Mouse (Mus musculus): ENCODE results near the gene Kcnq1. TPM values are rescaled to one million over a fixed set of nuclear protein-coding genes. Genes with fewer than 3 reads are reported as not detected.

The Kcnq1 gene
- total RNA-seq, 2 experiments from 2014 or later, result 0.46 TPM; not detected in 1

DNA sequence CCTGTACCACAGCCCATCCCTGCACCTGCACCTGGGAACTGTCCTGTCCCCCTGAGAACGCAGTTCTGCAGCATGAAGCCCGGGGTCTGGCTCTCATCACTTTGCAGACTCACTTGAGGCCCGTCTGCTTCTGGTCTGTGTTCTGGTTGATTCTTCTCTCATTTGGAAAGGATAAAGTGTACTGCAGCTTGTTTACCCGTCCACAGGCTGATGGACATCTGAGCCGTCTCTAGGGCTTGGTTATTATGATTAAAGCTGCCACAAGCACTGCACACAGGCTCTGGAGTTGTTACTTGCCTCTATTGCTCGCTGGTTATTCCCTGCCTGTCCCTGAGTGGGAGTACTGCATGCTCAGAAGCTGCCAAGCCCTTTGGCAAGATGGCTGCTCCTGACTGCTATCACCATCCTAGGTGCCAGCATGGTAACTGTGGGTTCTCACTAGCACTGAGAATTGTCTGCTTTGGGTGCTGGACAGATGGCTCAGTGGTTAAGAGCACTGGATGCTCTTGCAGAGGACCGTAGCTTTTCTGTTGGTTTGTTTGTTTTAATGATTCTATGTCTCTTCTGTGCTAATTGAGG lies 59.6 kb downstream of the Kcnq1 start:
- ATAC-seq (replicated peaks; ENCODE audit: low FRiP score, low TSS enrichment, poor library complexity, severe bottlenecking), result no peak

DNA sequence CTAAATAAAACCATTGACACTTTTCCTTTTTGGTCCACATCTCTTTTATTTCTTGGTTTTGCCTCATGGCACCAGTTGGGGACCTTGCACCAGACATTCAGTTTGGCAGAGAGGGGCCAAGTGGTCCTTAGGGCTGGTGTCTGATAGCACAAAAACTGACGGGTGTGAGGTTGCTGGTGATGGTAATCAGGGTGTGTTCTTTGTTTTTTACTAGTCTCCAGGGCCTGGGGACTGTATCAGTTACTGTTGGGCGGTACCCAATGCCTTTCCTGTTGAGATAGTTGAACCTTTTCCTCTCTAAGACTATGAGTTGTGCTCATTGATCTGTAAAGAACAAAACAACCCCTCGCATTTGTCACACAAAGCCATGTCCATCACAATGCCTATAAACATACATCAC lies 61.1 kb downstream of the Kcnq1 start:
- ATAC-seq (replicated peaks; ENCODE audit: low FRiP score, low TSS enrichment, poor library complexity, severe bottlenecking), result peak; percentile 40

DNA sequence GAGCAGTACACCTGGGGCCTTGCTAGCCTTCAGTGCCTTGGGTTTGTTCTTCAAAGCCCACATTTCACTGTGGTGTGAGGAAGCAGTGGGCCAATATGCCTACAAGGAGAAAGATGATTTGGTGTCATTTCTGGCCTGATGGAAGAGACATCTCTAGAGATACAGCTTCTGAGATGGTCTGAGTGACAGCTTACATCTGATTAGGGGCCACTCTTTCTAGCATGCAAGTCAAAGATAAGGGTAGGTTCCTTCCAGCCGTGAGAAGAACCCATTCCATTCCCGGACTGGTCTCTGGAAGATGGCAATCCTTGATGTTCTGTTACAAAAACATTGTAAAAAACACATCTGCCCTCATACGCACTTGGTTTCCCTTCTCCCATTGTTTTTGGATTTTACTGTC lies 63.2 kb downstream of the Kcnq1 start:
- ATAC-seq (replicated peaks; ENCODE audit: low FRiP score, low TSS enrichment, poor library complexity, severe bottlenecking), result no peak; the same call in 1 of the 2 replicates

DNA sequence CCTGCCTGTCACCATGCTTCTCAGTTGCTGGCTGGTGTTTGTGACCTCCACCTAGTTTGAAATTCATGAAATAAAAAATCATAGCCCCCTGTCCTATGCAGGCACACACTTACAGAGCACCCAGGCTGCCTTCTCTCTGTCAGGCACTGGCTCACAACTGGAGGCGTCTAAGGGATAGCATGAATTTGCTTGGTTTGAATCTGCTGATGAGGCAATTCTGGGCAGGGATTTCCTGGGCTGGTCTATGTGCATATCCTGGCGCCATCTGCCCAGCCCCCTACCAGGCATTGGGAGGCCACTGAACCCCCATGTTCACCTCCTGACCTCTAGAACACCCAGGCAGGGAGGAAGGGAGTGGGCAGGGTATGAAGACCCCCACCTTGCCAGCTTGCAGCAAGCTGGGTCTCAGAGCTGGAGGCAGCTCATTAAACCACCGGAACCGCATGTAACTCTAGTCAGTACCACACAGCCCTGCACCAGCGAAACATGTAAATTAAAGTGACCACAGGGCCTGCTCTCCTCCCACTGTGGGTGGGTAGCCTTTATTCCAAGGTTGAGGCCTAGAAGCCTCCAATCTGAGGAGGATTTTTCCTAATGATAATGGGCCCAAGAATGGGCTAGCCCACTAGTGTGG lies 66.9 kb downstream of the Kcnq1 start:
- no peak for ATAC-seq (replicated peaks; ENCODE audit: low FRiP score, low TSS enrichment, poor library complexity, severe bottlenecking)

DNA sequence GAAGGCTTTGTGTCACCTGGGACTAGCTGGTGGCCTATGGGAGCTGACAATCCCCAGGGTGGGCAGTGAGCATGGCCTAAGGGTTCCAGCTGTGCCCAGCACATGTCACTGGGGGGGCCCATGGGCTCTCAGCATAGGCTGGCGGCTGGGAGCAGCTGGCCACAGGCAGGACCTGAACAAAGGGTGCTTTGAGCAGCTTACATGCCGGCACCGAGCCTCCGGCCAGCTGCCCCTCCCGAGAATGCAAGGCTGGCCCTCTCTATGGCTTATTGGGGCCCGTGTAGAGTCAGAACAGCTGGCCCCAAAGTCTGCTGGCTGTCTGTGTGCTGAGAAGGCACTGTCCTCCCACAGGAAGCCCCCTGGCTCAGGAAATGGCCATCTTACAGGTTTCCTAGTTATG lies 68.5 kb downstream of the Kcnq1 start:
- no peak for ATAC-seq (replicated peaks; ENCODE audit: low FRiP score, low TSS enrichment, poor library complexity, severe bottlenecking)

DNA sequence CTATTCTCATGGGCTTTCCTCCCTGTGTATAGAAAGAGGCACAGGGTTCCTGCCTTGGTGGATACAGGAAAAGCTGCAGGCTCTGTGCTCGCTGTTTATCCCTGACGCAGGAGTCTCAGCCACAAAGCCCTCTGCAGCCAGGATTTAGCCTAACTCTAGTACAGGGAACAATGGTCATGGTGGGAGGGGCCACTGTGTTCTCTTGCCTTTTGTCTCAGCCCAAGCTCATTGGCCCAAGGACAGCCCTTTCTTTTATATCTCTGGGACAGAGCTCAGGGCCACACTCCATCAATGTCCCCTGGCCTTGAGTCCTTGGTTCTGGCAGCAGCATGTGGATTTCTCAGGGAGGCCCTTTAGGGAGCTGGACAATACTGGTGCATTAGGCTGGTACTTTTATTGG lies 72.7 kb downstream of the Kcnq1 start:
- ATAC-seq (replicated peaks; ENCODE audit: low FRiP score, low TSS enrichment, poor library complexity, severe bottlenecking), result no peak

DNA sequence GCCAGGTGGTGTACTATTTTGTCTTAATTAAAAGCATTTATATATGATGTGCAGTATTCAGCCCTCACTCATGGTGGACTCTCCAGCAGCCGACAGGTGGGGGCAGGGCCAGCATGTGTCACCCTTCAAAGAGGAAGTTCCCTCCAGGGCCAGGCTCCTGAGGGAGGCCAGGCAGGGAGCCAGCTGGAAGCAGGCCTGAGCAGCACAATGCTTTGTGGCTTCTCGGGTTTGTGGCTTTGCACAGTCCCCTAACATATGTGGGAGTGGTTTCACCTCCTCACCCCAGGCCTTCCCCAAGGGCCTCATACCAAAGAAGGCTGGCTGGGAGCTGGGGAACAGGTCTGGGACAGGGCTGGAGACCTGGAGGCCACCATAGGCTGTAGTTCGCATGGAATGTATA lies 74.6 kb downstream of the Kcnq1 start:
- ATAC-seq (replicated peaks; ENCODE audit: low FRiP score, low TSS enrichment, poor library complexity, severe bottlenecking), result peak; percentile 73

DNA sequence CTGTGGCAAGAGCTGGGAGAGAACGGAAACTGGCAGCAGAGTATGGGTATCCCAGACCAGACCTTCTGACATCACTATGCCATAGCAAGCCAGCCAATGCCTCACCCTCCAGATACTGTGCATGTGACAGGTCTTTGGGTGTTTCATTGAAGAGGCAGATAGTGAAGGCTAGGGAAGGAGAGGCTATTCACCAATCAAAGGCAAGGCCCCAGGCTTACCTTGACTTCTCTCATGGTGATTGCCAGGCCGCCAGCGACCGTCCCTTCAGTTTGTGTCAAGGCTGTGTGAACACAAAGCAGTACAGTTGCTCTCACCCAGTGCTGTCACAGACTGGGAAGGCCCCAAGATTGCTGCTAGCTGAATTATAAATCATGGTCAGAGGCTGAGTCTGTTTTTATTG lies 75.1 kb downstream of the Kcnq1 start:
- peak; percentile 31; the same call in 1 of the 2 replicates for ATAC-seq (replicated peaks; ENCODE audit: low FRiP score, low TSS enrichment, poor library complexity, severe bottlenecking)

DNA sequence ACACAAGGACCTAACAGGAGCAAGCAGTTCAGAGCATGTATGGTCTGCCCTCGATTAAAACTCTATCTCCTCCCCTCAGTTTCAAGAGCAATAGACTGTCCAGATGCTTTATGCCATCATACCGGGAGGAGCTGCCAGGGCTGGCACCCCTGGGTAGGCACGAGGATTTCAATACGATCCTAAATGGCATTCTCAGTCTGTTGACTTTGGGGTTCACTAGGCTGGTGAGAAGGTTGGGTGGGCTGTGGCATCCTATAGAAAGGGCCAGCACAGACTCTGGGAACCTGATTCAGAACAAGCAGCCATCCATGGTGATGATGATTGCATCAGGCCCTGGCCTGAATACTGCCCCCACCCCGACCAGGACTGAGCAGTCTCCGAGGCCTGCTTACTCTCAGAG lies 79.3 kb downstream of the Kcnq1 start:
- ATAC-seq (replicated peaks; ENCODE audit: low FRiP score, low TSS enrichment, poor library complexity, severe bottlenecking), result no peak

DNA sequence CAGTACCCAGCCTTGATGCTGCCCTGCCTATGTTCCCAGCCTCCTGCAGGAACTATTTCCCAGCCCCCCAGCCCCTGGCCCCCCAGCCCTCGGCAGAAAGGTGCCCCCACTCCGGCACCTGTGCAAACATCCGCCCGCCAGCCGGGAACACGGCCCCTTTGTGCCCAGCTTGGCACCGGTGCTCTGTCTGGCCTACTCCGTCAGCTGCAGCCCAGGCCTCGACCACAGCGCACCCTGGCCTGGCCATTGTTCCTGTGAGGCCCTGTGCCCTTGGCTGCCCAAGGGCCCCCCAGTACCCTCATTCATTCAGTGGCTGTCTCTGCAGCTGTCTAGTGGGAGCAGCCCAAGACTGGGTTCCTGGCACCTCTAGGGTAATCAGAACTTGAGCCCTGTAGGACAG lies 80.2 kb downstream of the Kcnq1 start:
- ATAC-seq (replicated peaks; ENCODE audit: low FRiP score, low TSS enrichment, poor library complexity, severe bottlenecking), result no peak

DNA sequence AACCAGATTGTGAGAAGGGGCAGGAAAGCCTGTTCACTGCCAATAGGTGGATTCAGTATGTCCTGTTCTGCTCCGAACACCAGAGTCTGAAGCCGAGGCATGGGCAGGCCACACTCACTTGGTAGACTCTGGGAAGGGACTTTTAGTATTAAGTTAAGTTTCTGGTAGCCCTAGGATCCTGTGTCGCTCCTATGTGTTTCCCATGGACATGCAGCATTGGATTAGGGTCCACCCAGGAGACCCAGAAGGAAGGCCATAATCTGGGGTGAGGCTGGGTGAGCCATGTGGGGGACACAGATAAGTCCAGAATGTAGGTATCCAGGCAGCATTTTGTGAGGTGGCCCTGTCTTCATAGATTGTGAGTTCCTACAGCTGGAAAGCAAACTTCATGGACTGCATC lies 81.0 kb downstream of the Kcnq1 start:
- no peak for ATAC-seq (replicated peaks; ENCODE audit: low FRiP score, low TSS enrichment, poor library complexity, severe bottlenecking)

DNA sequence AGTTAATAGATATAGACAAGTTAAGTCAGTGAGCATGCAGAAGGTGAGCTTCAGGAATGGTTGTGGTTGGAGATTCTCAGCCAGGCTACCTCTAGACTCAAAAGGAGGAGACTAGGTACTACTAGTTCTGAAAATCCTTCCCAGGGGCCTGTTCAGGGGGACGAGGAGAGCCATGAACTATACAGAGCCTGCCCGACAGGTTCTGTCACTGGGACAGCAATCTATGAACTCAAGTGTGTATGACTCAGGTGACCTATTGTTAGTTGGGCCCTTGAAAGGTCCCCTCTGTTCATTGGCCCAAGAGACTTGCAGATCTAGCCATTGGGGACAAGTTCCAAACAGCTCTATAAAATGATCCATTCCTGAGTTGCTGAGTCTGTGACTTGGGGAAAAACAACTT lies 82.4 kb downstream of the Kcnq1 start:
- ATAC-seq (replicated peaks; ENCODE audit: low FRiP score, low TSS enrichment, poor library complexity, severe bottlenecking), result no peak

DNA sequence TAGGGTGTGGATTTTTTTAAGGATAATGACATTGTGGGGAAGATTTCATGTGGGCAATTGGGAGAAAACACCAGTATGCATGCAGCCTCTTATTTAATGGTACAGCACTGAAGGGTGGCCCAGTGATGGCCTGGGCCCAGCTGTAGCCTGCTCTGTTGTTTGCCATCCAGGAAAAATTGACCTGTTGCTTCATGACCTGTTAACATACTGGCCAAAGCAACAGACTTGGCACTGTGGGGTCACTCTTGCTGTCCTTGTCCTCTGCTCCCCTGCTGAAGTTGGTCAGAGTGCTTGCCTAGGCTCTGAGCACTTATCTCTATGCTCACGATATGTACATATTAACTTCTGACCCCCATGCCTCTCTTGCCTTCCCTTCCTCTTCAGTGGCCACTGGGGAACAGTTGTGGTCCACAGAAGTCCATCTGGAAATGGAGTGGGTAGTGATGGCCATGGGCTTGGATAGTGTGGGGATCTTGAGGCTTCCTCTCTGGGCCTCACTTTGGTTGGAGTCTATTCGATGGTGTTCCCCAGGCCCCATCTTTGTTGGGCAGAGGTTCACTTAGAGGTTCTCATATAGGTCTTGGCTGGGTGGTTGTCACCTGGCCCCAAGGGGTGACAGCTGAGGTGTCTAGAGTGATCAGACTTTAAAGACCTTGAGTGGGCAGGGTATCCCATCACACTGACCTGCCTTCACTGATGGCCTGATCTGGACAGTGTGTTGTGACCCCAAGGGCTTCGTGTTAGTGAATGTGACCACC lies 84.0 kb downstream of the Kcnq1 start:
- no peak for ATAC-seq (replicated peaks; ENCODE audit: low FRiP score, low TSS enrichment, poor library complexity, severe bottlenecking)

DNA sequence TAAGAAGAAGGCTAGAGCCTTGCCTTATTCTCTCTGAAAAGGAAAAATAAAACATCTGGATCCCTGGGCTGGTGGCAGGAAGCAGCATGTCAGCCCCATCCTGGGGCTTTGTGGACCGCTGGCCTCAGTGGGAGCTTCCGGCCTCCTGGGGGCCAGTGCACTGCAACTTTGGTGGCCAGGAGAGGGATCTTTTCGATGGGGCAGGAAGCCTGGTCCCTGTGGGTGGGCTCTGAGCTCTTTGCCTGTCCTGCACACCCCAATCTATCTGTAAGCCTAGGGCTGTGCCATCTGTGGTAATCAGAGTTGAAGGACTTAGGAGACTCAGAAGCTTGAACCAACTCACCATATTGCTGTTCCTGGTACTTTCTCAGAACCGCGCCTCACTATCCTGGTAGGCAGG lies 84.7 kb downstream of the Kcnq1 start:
- ATAC-seq (replicated peaks; ENCODE audit: low FRiP score, low TSS enrichment, poor library complexity, severe bottlenecking), result no peak

DNA sequence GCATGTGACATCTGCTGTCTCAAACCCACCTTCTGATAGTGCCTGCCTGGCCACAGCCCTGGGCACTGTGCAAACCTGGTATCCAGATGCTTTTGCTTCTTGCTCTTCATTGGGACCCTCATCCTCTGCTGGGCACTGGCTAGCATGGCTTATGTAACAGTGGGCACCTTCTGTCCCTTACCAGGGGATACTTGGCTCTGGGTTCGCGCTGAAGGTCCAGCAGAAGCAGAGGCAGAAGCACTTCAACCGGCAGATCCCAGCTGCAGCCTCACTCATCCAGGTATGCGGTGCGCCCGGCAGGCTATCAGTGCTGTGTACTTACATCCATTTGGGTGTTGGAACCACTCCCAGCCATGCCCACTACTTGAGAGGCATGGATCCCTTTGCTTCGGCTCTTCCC lies 86.2 kb downstream of the Kcnq1 start:
- ATAC-seq (replicated peaks; ENCODE audit: low FRiP score, low TSS enrichment, poor library complexity, severe bottlenecking), result no peak

DNA sequence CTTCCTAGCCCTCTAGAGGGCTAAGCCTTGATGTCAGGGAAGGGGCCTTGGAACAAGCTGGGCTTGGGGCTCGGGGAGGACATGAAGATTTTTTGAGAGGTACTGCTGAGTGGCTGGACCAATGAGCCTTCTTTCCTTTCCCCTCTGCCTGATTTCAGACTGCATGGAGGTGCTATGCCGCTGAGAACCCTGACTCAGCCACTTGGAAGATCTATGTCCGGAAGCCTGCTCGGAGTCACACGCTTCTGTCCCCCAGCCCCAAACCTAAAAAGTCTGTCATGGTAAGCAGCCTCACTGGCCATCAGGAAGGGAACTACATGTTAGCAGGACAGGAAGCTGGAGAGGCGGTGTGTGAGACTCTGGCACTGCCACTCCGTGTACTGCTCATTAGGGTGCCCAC lies 87.9 kb downstream of the Kcnq1 start:
- ATAC-seq (replicated peaks; ENCODE audit: low FRiP score, low TSS enrichment, poor library complexity, severe bottlenecking), result no peak

DNA sequence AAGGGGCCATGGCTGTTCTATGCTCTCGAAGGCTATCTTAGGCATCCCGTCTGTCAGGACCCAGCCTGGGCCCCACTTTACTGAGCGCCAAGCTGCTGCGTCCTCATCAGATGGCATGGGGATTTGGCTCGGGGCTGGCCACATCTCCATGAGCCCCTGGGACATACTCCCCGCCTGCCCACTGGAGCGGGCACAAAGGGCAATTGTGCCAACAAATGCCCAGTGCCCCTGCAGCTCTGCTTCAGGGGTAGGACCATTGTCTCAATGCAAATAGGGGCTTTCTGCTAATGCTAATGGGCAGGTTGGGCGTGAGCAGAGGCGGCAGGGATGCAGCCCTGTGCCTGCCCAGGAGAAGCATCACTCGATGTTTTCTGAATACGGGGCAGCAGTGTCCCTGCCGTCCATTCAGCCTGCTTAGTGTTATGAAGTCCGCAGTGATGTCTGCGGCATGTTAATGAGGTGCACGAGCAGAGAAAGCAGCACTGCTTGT lies 91.8 kb downstream of the Kcnq1 start:
- ATAC-seq (replicated peaks; ENCODE audit: low FRiP score, low TSS enrichment, poor library complexity, severe bottlenecking), result no peak

DNA sequence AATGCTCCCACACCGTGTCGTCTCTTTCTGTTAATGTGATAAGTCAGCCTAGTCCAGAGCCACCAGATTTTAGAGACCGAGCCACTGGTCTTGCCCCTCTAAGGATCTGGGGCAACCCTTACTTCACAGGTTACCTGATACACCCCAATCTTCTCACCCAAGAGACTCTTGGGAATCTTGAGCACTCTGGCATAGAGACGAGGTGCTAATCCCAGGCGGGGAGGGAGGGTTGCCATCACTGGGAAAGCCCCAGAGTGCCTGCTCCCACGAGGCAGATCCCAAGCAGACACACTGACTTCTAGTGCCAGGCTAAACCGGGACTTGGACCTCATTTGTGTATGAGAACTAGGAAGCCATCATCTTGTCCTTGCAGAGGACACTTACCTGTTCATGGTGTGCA lies 92.3 kb downstream of the Kcnq1 start:
- ATAC-seq (replicated peaks; ENCODE audit: low FRiP score, low TSS enrichment, poor library complexity, severe bottlenecking), result no peak

DNA sequence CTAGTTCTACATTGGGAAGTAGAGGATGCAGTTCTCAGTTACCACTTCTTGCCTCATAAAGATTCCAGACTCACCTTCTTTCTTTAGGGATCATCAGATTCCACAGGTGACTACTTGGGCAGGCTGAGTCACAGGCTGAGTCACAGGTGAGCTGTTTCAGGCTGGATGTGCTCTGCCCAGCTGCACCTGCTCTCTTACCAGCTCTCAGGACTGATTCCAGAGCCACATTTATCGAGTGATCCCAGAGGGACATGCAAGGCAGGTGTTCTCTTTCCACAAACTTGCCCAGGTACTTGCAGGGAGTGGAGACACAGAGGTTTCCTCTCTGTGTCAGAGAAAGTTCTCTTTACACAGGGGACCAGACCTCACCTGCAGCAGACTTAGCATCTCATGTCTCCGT lies 95.1 kb downstream of the Kcnq1 start:
- no peak for ATAC-seq (replicated peaks; ENCODE audit: low FRiP score, low TSS enrichment, poor library complexity, severe bottlenecking)

DNA sequence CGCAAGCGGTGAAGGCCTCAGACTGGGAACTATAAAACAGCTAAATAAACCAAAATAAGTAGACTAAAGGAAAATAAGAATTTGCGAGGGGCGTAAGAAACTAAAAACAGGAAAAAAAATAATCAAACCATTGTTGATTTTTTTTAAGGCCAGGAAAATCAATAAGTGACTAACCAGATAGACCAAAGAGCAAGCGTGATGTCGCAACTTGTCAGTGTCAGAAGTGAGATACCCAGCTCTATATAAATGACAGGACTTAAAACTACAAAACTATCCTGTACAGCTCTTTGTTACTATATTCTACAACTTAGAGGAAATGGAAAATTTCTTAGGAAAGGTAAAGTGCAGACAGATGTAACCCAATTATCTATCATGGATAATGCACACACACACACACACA lies 97.7 kb downstream of the Kcnq1 start:
- ATAC-seq (replicated peaks; ENCODE audit: low FRiP score, low TSS enrichment, poor library complexity, severe bottlenecking), result no peak

DNA sequence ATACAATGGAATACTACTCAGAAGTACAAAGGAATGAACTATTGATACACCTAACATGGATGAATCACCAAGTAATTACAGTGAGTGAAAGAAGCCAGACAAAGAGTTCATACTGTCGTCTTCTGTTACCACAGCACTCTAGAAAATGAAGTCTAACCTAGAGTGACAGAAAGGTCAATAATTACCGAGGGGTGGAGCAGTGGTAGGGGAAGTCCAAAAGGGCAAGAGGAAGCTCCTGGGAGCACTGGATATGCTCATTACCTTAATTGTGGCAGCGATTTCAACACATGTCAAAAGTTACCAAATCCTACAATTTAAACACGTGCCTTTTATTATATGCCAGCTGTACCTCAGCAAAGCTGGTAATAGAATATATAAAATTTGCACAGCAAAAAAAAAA lies 100.9 kb downstream of the Kcnq1 start:
- ATAC-seq (replicated peaks; ENCODE audit: low FRiP score, low TSS enrichment, poor library complexity, severe bottlenecking), result no peak
